In genomic region chr11:6471054-6471453, GRCm38 (mm10) we compare ENCODE assay signal across 9 mouse cellular contexts. TPM values are rescaled to one million over a fixed set of nuclear protein-coding genes. Genes with fewer than 3 reads are reported as not detected.
A peak's percentile ranks its signal among the peaks of the same experiment; 100 is the strongest.
DNase-seq lines count a peak whose midpoint lies in the region; ATAC-seq and TF ChIP-seq lines count a peak whose summit lies in the region.
"Had no signal": no experiment of that assay in that cellular context is flagged by ENCODE, and none has a peak within 500 bp of the region (broad histone marks: within the 10 kb centered on the region; RNA-seq: fewer than 3 reads in every experiment).

No protein-coding gene starts in this region.

- no peak overlapping the region; the same call in 1 of the 2 replicates for H3K27ac ChIP-seq in heart, adult 2 months
- 0 out of 2 replicates have a peak overlapping the region, but pooled peaks have one; percentile 59 for H3K27ac ChIP-seq in hindbrain, embryonic 10.5 days
- 0 out of 2 replicates have a peak overlapping the region, but pooled peaks have one; percentile 49 for H3K27ac ChIP-seq in macrophage

- DNase-seq in heart, adult 2 months: no peak
- no peak for DNase-seq in heart, adult 9 months (ENCODE audit: low spot score in 2 of 2)
- no peak for DNase-seq in G1E (ENCODE audit: low spot score)
- DNase-seq in hindbrain, embryonic 10.5 days (ENCODE audit: low spot score): no peak
- DNase-seq in layer of hippocampus, postnatal 10 days (ENCODE audit: low spot score in 2 of 2): no peak
- no peak for DNase-seq in spleen, postnatal 4 days (ENCODE audit: low spot score in 2 of 2)
- DNase-seq in T-cell, adult 2 months (ENCODE audit: low spot score): no peak
- DNase-seq: B cell, adult 2 months had no signal

- no peak for ATAC-seq in G1E (ENCODE audit: extremely low read depth, insufficient number of reproducible peaks, low FRiP score, poor library complexity, severe bottlenecking)

- H3K36me3 ChIP-seq in heart, adult 2 months (ENCODE audit: control insufficient read depth, insufficient read depth, low read length): peaks cover 44% of the 10 kb centered on the region
- H3K36me3 ChIP-seq in G1E (replicated peaks) (peaks cover 64% of the 10 kb centered on the region), macrophage (ENCODE audit: inconsistent target) (no peaks in the 10 kb centered on the region)
- peaks cover 68% of the 10 kb centered on the region for H3K36me3 ChIP-seq in hindbrain, embryonic 10.5 days

- TF ChIP-seq POLR2A in heart, adult 2 months (IDR thresholded peaks at IDR 0.05; ENCODE audit: insufficient read depth, low read depth, low read length): no peak

- intact Hi-C loops in heart, adult 2 months (cut with DNase I): no loop called here

- H3K27me3 ChIP-seq in heart, adult 2 months (ENCODE audit: control insufficient read depth, insufficient read depth, low read length): no peaks in the 10 kb centered on the region
- no peaks in the 10 kb centered on the region for H3K27me3 ChIP-seq in G1E (ENCODE audit: insufficient read depth, low read length)
- no peaks in the 10 kb centered on the region for H3K27me3 ChIP-seq in hindbrain, embryonic 10.5 days (ENCODE audit: insufficient read depth, poor library complexity, severe bottlenecking)

- 51% methylated on average over 2 of the region's 2 CpGs for WGBS in heart, adult 2 months
- WGBS in hindbrain, embryonic 10.5 days: 83% methylated on average over 2 of the region's 2 CpGs
- 80% methylated on average over 2 of the region's 2 CpGs for WGBS in macrophage (ENCODE audit: missing documents)

- H3K9ac ChIP-seq in heart, adult 2 months (ENCODE audit: low read depth, low read length): peak overlapping the region; percentile 45

- peaks cover 10% of the 10 kb centered on the region for H3K4me1 ChIP-seq in heart, adult 2 months (ENCODE audit: control insufficient read depth, insufficient read depth, low read length)
- peaks cover 45% of the 10 kb centered on the region for H3K4me1 ChIP-seq in G1E (ENCODE audit: insufficient read depth, low read depth, low read length)
- peaks cover 50% of the 10 kb centered on the region for H3K4me1 ChIP-seq in hindbrain, embryonic 10.5 days (replicated peaks)

- H3K79me2 ChIP-seq in heart, adult 2 months (replicated peaks; ENCODE audit: control insufficient read depth, insufficient read depth, low read length): peaks cover 4% of the 10 kb centered on the region; the same call in 1 of the 2 replicates
- peaks cover 87% of the 10 kb centered on the region for H3K79me2 ChIP-seq in macrophage (ENCODE audit: inconsistent target)

- TF ChIP-seq CTCF in heart, adult 2 months (IDR thresholded peaks at IDR 0.05): no peak
- no peak for TF ChIP-seq CTCF in G1E (IDR thresholded peaks at IDR 0.05; ENCODE audit: low read depth, low read length)

- H3K4me3 ChIP-seq in heart, adult 2 months: peak overlapping the region; percentile 9; the same call in 1 of the 2 replicates
- H3K4me3 ChIP-seq in G1E (ENCODE audit: low read depth, low read length) (peak overlapping the region; percentile 49; the same call in 1 of the 2 replicates), macrophage (ENCODE audit: inconsistent target) (no peak overlapping the region)
- H3K4me3 ChIP-seq in hindbrain, embryonic 10.5 days: peak overlapping the region; percentile 97

- no peak for TF ChIP-seq EP300 in heart, adult 2 months (IDR thresholded peaks at IDR 0.05; ENCODE audit: insufficient read depth, low read depth, low read length)

- H3K9me3 ChIP-seq in G1E (replicated peaks): no peaks in the 10 kb centered on the region
- no peaks in the 10 kb centered on the region for H3K9me3 ChIP-seq in hindbrain, embryonic 10.5 days

RNA-seq across cellular contexts. Expression of gene Purb, which starts 4.7 kb away (rescaled TPM):
- 10 to 100 TPM; 28.0 to 31.5 TPM for total RNA-seq in heart, adult 2 months (2021)
- polyA plus RNA-seq in heart, adult 2 months (2012; rRNA removed): 5.0 and 9.3 TPM in 2 replicates
- 38.2 and 43.9 TPM in 2 replicates for total RNA-seq in G1E (2014; fragmentation: Nextera tagmentation)
- total RNA-seq in G1E (2017): 32.0 and 34.5 TPM in 2 replicates
- polyA plus RNA-seq in G1E (2012): 7.8 and 8.9 TPM in 2 replicates
- polyA plus RNA-seq in hindbrain, embryonic 10.5 days (2016; fragmentation: Nextera tagmentation; extraction: Ambion mirVana): 9.6 and 15.6 TPM in 2 replicates
- 10 to 100 TPM; 24.8 to 61.9 (median 42.8) TPM for total RNA-seq in macrophage (2018; cell fraction: chromatin; rRNA removed)
- total RNA-seq in macrophage (2018; cell fraction: cytosol; rRNA removed): 10 to 100 TPM; 26.5 to 68.4 (median 42.4) TPM
- total RNA-seq in macrophage (2018; cell fraction: nucleus; rRNA removed): 10 to 100 TPM; 41.5 to 75.6 (median 54.1) TPM
- 23.4 to 30.1 TPM (median 28.8 TPM) in 3 replicates for polyA plus RNA-seq in macrophage (2018)
- 100 to 1,000 TPM; 249 to 250 TPM for total RNA-seq in layer of hippocampus, postnatal 10 days (2021)

RNA-seq across cellular contexts. Expression of gene H2afv, which starts 26.8 kb away (rescaled TPM):
- total RNA-seq in heart, adult 2 months (2021): 10 to 100 TPM; 75.8 to 80.8 TPM
- 46.3 and 59.2 TPM in 2 replicates for polyA plus RNA-seq in heart, adult 2 months (2012; rRNA removed)
- total RNA-seq in G1E (2014; fragmentation: Nextera tagmentation) (53.2 and 62.9 TPM in 2 replicates), G1E (2017) (77.3 and 92.1 TPM in 2 replicates)
- polyA plus RNA-seq in G1E (2012) (68.1 and 97.5 TPM in 2 replicates), macrophage (2018) (15.4 to 35.4 TPM (median 22.4 TPM) in 3 replicates)
- polyA plus RNA-seq in hindbrain, embryonic 10.5 days (2016; fragmentation: Nextera tagmentation; extraction: Ambion mirVana): 881 and 962 TPM in 2 replicates
- 10 to 100 TPM in 3 of 26 experiments, 1 to 10 TPM in 19, under 1 TPM in 2, not detected in 2; 0.51 to 14.6 (median 4.1) TPM for total RNA-seq in macrophage (2018; cell fraction: chromatin; rRNA removed)
- total RNA-seq in macrophage (2018; cell fraction: cytosol; rRNA removed): 10 to 100 TPM; 20.2 to 53.9 (median 28.0) TPM
- total RNA-seq in macrophage (2018; cell fraction: nucleus; rRNA removed): 10 to 100 TPM in 18 of 26 experiments, 1 to 10 TPM in 8; 4.1 to 24.6 (median 11.9) TPM
- total RNA-seq in layer of hippocampus, postnatal 10 days (2021): 10 to 100 TPM; 48.5 to 53.6 TPM

RNA-seq across cellular contexts. Expression of gene Myo1g, which starts 49.7 kb away (rescaled TPM):
- total RNA-seq in heart, adult 2 months (2021): 1 to 10 TPM; 1.4 TPM
- 4.1 and 7.2 TPM in 2 replicates for polyA plus RNA-seq in heart, adult 2 months (2012; rRNA removed)
- total RNA-seq in G1E (2014; fragmentation: Nextera tagmentation) (48.5 and 56.5 TPM in 2 replicates), G1E (2017) (69.2 and 74.5 TPM in 2 replicates)
- polyA plus RNA-seq in G1E (2012) (71.8 and 78.8 TPM in 2 replicates), macrophage (2018) (54.3 to 64.8 TPM (median 54.5 TPM) in 3 replicates)
- 1.1 TPM in 2 replicates for polyA plus RNA-seq in hindbrain, embryonic 10.5 days (2016; fragmentation: Nextera tagmentation; extraction: Ambion mirVana)
- 1,000 to 10,000 TPM in 3 of 26 experiments, 100 to 1,000 TPM in 23; 308 to 2,013 (median 470) TPM for total RNA-seq in macrophage (2018; cell fraction: chromatin; rRNA removed)
- 100 to 1,000 TPM in 12 of 26 experiments, 10 to 100 TPM in 14; 57.8 to 153 (median 97.1) TPM for total RNA-seq in macrophage (2018; cell fraction: cytosol; rRNA removed)
- total RNA-seq in macrophage (2018; cell fraction: nucleus; rRNA removed): 1,000 to 10,000 TPM in 2 of 26 experiments, 100 to 1,000 TPM in 24; 212 to 1,497 (median 266) TPM
- under 1 TPM; 0.25 to 0.49 TPM for total RNA-seq in layer of hippocampus, postnatal 10 days (2021)

RNA-seq across cellular contexts. Expression of gene Ppia, which starts 55.8 kb away (rescaled TPM):
- total RNA-seq in heart, adult 2 months (2021): 100 to 1,000 TPM; 304 to 328 TPM
- polyA plus RNA-seq in heart, adult 2 months (2012; rRNA removed): 298 and 449 TPM in 2 replicates
- total RNA-seq in G1E (2014; fragmentation: Nextera tagmentation) (1,642 and 2,027 TPM in 2 replicates), G1E (2017) (3,073 and 3,673 TPM in 2 replicates)
- polyA plus RNA-seq in G1E (2012) (182 and 196 TPM in 2 replicates), macrophage (2018) (1,329 to 2,132 TPM (median 1,766 TPM) in 3 replicates)
- polyA plus RNA-seq in hindbrain, embryonic 10.5 days (2016; fragmentation: Nextera tagmentation; extraction: Ambion mirVana): 5,657 and 6,044 TPM in 2 replicates
- 100 to 1,000 TPM in 17 of 26 experiments, 10 to 100 TPM in 9; 57.4 to 297 (median 107) TPM for total RNA-seq in macrophage (2018; cell fraction: chromatin; rRNA removed)
- 1,000 to 10,000 TPM; 1,408 to 2,161 (median 1,705) TPM for total RNA-seq in macrophage (2018; cell fraction: cytosol; rRNA removed)
- total RNA-seq in macrophage (2018; cell fraction: nucleus; rRNA removed): 100 to 1,000 TPM; 138 to 460 (median 284) TPM
- total RNA-seq in layer of hippocampus, postnatal 10 days (2021): 1,000 to 10,000 TPM; 2,229 to 2,426 TPM
